Mouse (Mus musculus) stomach, embryonic 15.5 days (tissue): ENCODE results near the gene Fbxl16. TPM values are rescaled to one million over a fixed set of nuclear protein-coding genes. Genes with fewer than 3 reads are reported as not detected.
A peak's percentile ranks its signal among the peaks of the same experiment; 100 is the strongest.

Experiments used
- ATAC-seq: fragments of 200-750 bp; cut with Nextera tagmentation; 2 replicates; pipeline ENCODE4 v1.8.0; 2017; ENCODE audit warnings: low read depth, moderate number of reproducible peaks, moderate TSS enrichment; ENCODE audit not compliant: insufficient read depth, low FRiP score
- H3K27ac ChIP-seq: fragments of 300-500 bp; sonication (generic); 2 replicates; pipeline ENCODE4 v1.5.1; 2015; ENCODE audit warnings: mild to moderate bottlenecking, inconsistent platforms
- H3K27me3 ChIP-seq: fragments of 300-500 bp; sonication (generic); replicated peaks from 2 replicates; pipeline ENCODE4 v1.6.1; 2015; ENCODE audit warnings: inconsistent platforms
- H3K36me3 ChIP-seq: fragments of 300-500 bp; sonication (generic); 2 replicates; pipeline ENCODE4 v1.6.1; 2015; ENCODE audit warnings: inconsistent platforms
- H3K4me1 ChIP-seq: fragments of 300-500 bp; sonication (generic); 2 replicates; pipeline ENCODE4 v1.6.1; 2015; ENCODE audit warnings: inconsistent platforms
- H3K4me2 ChIP-seq: fragments of 300-500 bp; sonication (generic); 2 replicates; pipeline ENCODE4 v1.6.1; 2015; ENCODE audit warnings: mild to moderate bottlenecking, inconsistent platforms
- H3K4me3 ChIP-seq: fragments of 300-500 bp; sonication (generic); replicated peaks from 2 replicates; pipeline ENCODE4 v1.5.1; 2015; ENCODE audit warnings: inconsistent platforms
- H3K9ac ChIP-seq: fragments of 300-500 bp; sonication (generic); 2 replicates; pipeline ENCODE4 v1.6.1; 2015; ENCODE audit warnings: inconsistent platforms
- H3K9me3 ChIP-seq: fragments of 300-500 bp; sonication (generic); 2 replicates; pipeline ENCODE4 v1.6.1; 2016; ENCODE audit warnings: inconsistent platforms
- WGBS: fragments of 180-500 bp; shearing (Covaris S2); methylation state at CpG from one replicate; pipeline ENCODE4 v1.1.7; 2015; 5-methylcytosine and 5-hydroxymethylcytosine counted together
- polyA plus RNA-seq: library from polyadenylated mRNA; unstranded; fragments of >200 nt; fragmentation: Nextera tagmentation; extraction: Ambion mirVana; gene quantifications from 2 replicates; pipeline ENCODE4 v1.2.1, GENCODE M21; 2015

The Fbxl16 gene
- polyA plus RNA-seq, 1 experiment from 2014 or later: 4.1 TPM

DNA sequence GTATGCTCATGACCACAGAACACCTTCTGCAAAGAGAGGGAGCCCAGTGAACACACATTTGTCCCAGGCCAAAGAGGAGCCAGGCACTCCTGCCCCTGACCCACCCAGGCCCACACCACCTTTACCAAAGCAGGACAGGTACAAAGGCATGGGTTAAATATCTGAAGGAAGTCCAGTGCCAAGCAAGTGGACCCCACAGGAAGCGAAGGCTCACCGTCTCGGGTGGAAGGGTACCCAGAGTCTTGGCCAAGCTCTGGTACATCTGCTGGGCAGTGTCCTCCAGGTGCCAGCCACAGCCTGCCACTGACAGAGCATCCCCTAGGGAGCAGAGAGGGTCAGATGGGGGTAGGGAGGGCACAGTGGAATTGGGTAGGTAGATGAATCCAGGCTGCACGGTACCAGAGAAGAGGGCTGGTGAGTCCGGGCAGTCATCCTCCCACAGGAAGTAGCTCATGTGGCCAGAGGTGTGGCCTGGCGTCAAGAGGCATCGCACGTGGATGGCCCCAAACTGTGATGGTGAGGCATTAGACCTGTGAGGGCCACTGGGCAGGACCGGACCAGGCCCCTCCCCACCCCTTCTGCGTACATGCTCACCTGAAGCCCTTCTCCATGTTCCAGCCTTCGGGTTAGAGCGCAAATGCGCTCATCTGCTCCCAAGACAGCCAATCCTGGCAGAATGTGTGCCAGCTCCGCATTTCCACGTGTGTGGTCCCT lies 24.9 kb upstream of the Fbxl16 start:
- Histone ChIP-seq H3K4me1 (peaks cover 25% of the 10 kb centered on the region), H3K36me3 (peaks cover 26% of the 10 kb centered on the region), H3K9me3 (no peaks in the 10 kb centered on the region), H3K27me3 (no peaks in the 10 kb centered on the region), H3K4me2 (peak overlapping the region; percentile 86), H3K27ac (no peak overlapping the region), H3K4me3 (peak overlapping the region; percentile 82), H3K9ac (peak overlapping the region; percentile 60; the same call in 1 of the 2 replicates)
- ATAC-seq: no peak
- WGBS: 73% methylated on average over 15 of the region's 15 CpGs

DNA sequence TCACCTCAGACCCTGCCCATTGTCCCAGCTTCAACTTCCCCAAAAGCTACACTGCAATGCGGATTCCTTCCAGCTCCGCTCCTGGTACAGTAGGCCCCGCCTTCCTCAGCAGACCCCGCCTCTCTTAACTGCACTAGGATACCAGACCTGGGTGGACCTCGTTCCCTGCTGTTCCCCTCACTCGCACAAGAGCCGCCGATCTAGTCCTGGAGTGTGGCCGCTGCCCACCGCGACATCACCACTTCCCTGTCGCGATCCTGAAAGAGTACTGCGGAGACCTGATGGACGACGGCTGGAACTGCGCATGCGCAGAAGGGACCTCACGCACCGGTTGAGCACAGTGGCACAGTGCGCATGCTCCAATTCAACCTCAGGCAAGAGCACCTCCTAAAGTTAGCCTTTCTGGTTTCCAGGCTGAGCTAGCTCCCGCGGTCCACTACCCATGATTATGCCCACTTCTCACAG lies 23.6 kb upstream of the Fbxl16 start, which contains the start of gene Haghl:
Gene Haghl, minus strand, starts transcription at position 393 of the 465 bp plus-strand sequence.
- H3K27ac ChIP-seq: peak within 1 kb of the TSS; percentile 92
- H3K9ac ChIP-seq: peak within 1 kb of the TSS; percentile 60
- peak; percentile 86 for ATAC-seq
- under 1% methylated on average over 23 of the region's 23 CpGs for WGBS
- peak within 1 kb of the TSS; percentile 86 for H3K4me2 ChIP-seq
- no peaks in the 10 kb centered on the region for H3K27me3 ChIP-seq
- H3K36me3 ChIP-seq: peaks cover 25% of the 10 kb centered on the region
- H3K4me3 ChIP-seq: peak within 1 kb of the TSS; percentile 82
- H3K9me3 ChIP-seq: no peaks in the 10 kb centered on the region
- H3K4me1 ChIP-seq: peaks cover 25% of the 10 kb centered on the region

DNA sequence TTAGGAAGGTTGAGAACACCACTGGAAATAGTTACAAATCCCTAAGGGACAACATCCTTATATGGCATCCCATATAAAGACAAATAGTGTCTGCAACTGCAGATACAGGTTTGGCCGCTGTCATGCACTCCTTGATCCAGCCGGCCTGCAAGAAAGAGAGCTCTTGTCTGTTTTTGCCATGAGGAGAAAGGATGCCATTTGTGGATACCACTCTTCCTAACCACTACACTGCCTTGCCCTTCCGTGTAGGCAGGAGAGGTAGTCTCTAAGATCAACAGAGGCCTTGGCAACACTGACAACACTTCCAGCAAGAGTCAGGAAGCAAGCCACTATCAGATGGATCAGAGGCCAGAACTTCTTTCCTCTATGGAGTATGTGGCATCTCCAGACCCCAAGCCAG lies 22.6 kb upstream of the Fbxl16 start, which contains the start of gene Ccdc78:
Gene Ccdc78, plus strand, starts transcription at position 301 of the 400 bp plus-strand sequence.
- Histone ChIP-seq H3K9ac (peak within 1 kb of the TSS; percentile 60), H3K27me3 (no peaks in the 10 kb centered on the region), H3K4me3 (peak within 1 kb of the TSS; percentile 82), H3K4me2 (peak within 1 kb of the TSS; percentile 86), H3K27ac (peak within 1 kb of the TSS; percentile 92), H3K4me1 (peaks cover 32% of the 10 kb centered on the region), H3K36me3 (peaks cover 16% of the 10 kb centered on the region), H3K9me3 (no peaks in the 10 kb centered on the region)
- WGBS: 82% methylated on average over 3 of the region's 3 CpGs
- ATAC-seq: no peak

DNA sequence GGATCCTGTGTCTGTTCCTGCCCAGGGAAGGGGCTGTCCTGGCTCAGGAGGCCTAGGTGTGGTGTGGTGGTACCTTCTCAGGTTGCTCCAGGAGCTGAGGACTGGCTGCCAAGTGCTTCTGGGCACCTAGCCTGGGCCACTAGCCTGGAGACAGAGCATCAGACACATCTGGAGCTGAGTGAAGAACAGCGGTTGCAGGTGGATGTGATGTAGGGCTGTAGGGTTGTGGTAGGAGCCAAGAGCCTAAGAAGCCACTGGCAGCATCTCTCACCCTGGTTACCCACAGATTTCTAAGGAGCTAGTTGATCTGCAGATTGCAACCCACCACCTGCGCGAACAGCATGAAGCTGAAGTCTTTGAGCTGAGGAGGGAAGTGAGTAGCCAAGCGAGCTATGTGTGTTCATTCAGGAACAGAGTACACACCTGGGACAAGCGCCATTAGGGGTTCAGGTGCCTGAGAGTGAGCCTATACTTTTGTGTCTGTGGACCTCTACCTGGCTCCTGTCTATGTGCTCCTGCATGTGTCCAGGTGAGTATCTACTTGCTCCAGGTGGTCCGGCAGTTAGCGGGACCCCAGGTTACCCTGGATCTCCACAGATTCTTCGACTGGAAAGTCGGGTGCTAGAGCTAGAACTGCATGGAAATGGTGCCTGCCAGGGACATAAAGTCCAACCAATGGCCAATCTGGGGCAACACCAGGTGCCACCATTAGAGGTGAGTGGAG lies 21.9 kb upstream of the Fbxl16 start:
- H3K9ac ChIP-seq: no peak overlapping the region
- no peak overlapping the region for H3K4me2 ChIP-seq
- H3K4me1 ChIP-seq: peaks cover 37% of the 10 kb centered on the region
- no peaks in the 10 kb centered on the region for H3K27me3 ChIP-seq
- no peak for ATAC-seq
- H3K9me3 ChIP-seq: no peaks in the 10 kb centered on the region
- no peak overlapping the region for H3K4me3 ChIP-seq
- peaks cover 10% of the 10 kb centered on the region for H3K36me3 ChIP-seq
- WGBS: 90% methylated on average over 9 of the region's 9 CpGs
- no peak overlapping the region for H3K27ac ChIP-seq

DNA sequence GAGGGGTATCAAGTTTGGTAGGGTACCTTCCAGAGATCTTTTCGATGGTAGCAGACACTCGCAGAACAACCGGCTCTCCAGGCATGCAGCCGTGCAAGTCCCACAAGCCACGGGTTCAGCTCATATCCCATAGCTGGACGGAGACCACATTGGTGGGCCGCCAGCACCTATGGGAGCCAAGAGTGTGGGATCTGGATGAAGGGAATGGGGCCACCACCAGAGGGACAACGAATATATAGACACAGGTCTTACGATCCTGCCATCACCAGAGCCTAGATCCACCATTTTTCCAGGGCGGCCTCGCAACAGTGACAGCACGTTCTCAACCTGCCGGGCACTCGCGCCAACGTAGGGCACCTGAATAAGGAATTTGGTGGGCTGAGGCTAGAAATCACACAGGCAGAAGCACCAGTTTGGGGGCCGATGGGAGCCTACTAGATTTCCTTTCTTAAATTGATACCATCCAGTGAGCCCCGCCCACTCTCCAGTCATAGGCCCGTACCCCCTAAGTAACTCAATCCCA lies 17.5 kb upstream of the Fbxl16 start:
- Histone ChIP-seq H3K4me1 (peaks cover 34% of the 10 kb centered on the region), H3K36me3 (no peaks in the 10 kb centered on the region), H3K27ac (peak overlapping the region; percentile 95), H3K4me3 (peak overlapping the region; percentile 74), H3K9me3 (no peaks in the 10 kb centered on the region), H3K4me2 (peak overlapping the region; percentile 79), H3K27me3 (no peaks in the 10 kb centered on the region), H3K9ac (peak overlapping the region; percentile 33)
- 25% methylated on average over 19 of the region's 19 CpGs for WGBS
- ATAC-seq: 0 out of 2 replicates have a peak, but pooled peaks have one; percentile 4

DNA sequence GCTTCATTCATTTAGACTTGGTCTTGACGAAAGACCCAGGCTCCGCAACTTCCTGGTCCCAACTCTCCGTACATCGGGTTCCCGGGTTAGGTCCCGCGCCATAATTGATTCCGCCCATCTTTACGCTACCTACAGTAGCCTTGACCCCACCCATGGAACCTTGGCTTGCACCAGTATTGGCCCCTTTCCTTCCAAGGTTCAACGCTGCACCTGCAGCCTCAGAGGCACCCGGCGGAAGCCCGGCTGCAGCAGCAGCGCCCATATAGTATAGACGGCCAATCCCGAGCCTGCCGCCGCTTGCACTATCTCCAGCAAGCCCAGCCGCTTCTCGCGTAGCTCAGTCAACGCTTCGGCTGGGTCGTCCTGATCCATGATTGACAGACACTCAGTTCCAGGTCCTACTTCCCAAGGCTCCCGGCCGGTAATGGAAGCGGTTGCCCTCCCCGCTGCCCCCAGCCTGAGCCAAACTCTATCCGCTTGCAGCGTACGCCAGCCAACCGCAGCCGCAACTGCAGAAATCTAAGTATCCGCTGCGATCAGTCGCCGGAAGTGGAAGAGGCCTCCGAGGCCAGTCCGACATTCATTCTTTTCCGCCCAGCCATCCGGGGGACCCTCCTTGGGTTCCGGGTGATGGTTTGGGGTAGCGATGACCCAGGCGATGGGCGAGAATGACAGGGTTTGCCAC lies 16.9 kb upstream of the Fbxl16 start:
- Histone ChIP-seq H3K4me1 (peaks cover 36% of the 10 kb centered on the region), H3K9me3 (no peaks in the 10 kb centered on the region), H3K4me2 (peak overlapping the region; percentile 79), H3K36me3 (no peaks in the 10 kb centered on the region), H3K27me3 (no peaks in the 10 kb centered on the region), H3K27ac (peak overlapping the region; percentile 95), H3K9ac (peak overlapping the region; percentile 33), H3K4me3 (peak overlapping the region; percentile 74)
- under 1% methylated on average over 45 of the region's 45 CpGs for WGBS
- peak; percentile 52 for ATAC-seq

DNA sequence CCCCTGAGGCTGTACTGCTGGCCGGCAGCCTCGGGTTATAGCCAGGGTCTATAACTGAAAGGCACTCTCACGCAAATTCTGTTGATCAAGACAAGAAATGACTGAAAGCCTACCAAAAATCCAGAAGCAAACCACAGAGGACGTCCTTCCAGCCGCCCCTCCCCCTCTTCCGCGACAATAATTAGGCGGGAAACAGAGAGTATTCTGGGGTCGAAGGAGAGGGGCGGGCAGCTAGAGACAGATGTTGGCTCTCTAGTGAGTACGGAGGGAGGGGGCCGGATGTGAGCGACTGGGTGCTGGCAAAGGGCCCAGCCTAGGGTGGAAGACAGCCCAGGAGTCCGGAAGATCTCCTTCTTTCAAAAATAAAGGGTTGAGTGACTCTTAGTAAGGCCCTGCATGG lies 16.3 kb upstream of the Fbxl16 start, which contains the start of gene Fam173a:
Gene Fam173a, minus strand, starts transcription at position 287 of the 400 bp plus-strand sequence.
- Histone ChIP-seq H3K4me1 (peaks cover 36% of the 10 kb centered on the region), H3K4me2 (peak within 1 kb of the TSS; percentile 79), H3K36me3 (no peaks in the 10 kb centered on the region), H3K27ac (peak within 1 kb of the TSS; percentile 95), H3K4me3 (peak within 1 kb of the TSS; percentile 74), H3K27me3 (no peaks in the 10 kb centered on the region), H3K9ac (peak within 1 kb of the TSS; percentile 33), H3K9me3 (no peaks in the 10 kb centered on the region)
- ATAC-seq: peak; percentile 59
- WGBS: under 1% methylated on average over 14 of the region's 14 CpGs

DNA sequence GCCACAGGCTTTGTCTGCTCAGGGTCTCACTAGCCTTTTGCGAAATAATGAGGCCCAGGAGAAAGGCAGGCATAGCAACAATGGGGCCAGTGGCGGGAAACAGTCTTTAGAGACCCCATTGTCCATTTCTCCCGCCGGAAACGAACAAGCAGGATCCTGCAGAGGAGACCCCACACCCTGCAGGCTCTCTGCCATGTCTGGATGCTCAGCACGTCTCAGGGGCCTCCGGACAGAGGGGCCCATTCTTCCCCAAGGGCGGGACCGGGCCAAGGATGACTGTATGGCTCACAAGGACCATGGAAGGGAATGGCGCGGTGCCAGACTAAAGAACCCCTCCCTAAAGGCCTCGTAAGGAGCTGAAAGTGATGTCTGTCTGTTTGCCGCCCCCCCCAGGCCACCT lies 14.7 kb upstream of the Fbxl16 start:
- Histone ChIP-seq H3K9me3 (no peaks in the 10 kb centered on the region), H3K36me3 (no peaks in the 10 kb centered on the region), H3K4me1 (peaks cover 36% of the 10 kb centered on the region), H3K9ac (no peak overlapping the region), H3K27me3 (no peaks in the 10 kb centered on the region), H3K4me3 (no peak overlapping the region), H3K27ac (no peak overlapping the region), H3K4me2 (no peak overlapping the region)
- no peak for ATAC-seq
- 69% methylated on average over 13 of the region's 13 CpGs for WGBS

DNA sequence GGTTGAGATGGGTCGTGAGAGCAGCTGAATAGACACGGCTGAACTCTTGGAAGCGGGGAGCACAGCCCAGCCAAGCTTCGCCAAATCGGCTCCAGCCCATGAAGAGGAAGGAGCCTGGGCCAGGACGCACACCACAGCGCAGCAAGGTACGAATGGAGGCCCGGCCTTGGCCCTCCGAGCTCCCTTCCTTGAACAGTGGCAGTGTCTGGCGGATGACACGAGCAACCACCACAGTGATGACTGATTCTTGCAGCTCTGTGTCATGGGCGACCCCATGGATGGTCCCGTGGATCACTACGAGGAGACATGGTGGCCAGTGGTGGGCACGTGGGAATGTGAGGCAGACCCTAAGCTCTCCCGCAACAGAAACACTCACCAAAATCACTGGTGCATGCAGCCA lies 13.9 kb upstream of the Fbxl16 start:
- no peaks in the 10 kb centered on the region for H3K9me3 ChIP-seq
- H3K4me2 ChIP-seq: peak overlapping the region; percentile 91
- 86% methylated on average over 17 of the region's 17 CpGs for WGBS
- H3K36me3 ChIP-seq: no peaks in the 10 kb centered on the region
- H3K4me3 ChIP-seq: no peak overlapping the region
- no peaks in the 10 kb centered on the region for H3K27me3 ChIP-seq
- 0 out of 2 replicates have a peak overlapping the region, but pooled peaks have one; percentile 11 for H3K27ac ChIP-seq
- no peak for ATAC-seq
- no peak overlapping the region for H3K9ac ChIP-seq
- peaks cover 36% of the 10 kb centered on the region for H3K4me1 ChIP-seq

DNA sequence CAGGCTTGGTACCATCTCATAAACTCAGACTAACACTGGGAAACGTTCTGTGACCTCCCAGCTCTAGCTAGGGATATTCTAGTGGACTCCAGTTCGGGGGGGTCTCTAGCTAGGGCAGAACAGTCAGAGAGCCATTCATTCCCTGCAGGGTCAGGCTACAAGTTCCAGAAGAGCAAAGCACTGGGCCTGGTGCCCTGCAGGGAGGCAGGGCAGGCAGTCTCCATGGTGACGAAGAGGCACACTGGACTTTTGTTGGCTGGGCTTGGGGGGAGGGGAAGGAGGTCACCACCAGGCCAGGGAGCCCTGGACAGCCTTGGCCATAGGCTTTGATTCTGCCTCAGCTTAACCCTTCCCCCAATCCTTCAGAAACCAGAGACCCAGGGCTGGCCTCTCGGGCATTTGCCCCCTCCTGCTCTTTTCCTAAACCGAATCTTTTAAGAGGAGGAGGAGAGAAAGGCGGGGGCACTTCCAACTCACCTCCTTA lies 13.2 kb upstream of the Fbxl16 start, which contains the start of gene AC134908.4:
Gene AC134908.4, minus strand, starts transcription at position 51 of the 484 bp plus-strand sequence.
- WGBS: 31% methylated on average over 6 of the region's 6 CpGs
- Histone ChIP-seq H3K36me3 (no peaks in the 10 kb centered on the region), H3K4me2 (peak within 1 kb of the TSS; percentile 91), H3K9me3 (no peaks in the 10 kb centered on the region), H3K9ac (peak within 1 kb of the TSS; percentile 61), H3K27me3 (no peaks in the 10 kb centered on the region), H3K27ac (peak within 1 kb of the TSS; percentile 27), H3K4me1 (peaks cover 34% of the 10 kb centered on the region), H3K4me3 (peak within 1 kb of the TSS; percentile 85)
- no peak for ATAC-seq

DNA sequence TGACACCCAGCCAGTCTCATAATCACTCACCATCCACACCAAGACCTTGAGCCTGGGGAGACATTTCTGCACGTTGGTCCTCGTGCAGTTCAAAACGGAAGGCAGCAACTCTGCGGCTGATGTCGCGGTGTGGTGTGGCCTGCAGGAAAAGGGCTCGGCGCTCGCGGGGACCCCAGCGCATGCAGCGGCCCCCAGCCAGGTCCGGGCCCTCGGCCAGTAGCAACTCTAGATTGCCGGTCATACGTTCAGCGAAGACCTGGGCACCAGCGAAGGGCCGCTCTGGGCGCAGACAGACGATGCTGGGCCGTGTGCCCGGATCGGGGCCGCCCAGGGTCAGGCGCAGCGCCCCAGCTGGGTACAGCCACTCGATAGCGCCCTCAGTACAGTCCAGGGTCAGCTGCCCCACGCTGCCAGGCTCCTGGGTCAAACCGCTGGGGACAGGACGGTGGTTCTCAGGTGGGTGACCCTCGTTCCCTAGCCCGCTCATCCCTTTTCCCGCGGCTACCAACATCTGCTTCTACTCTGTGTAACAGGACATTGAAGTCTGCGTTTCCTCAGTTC lies 12.6 kb upstream of the Fbxl16 start:
- Histone ChIP-seq H3K27ac (peak overlapping the region; percentile 27), H3K36me3 (no peaks in the 10 kb centered on the region), H3K27me3 (no peaks in the 10 kb centered on the region), H3K4me1 (peaks cover 28% of the 10 kb centered on the region), H3K4me3 (peak overlapping the region; percentile 85), H3K9me3 (no peaks in the 10 kb centered on the region), H3K4me2 (peak overlapping the region; percentile 91), H3K9ac (peak overlapping the region; percentile 61)
- no peak for ATAC-seq
- 3% methylated on average over 37 of the region's 37 CpGs for WGBS
